Mouse (Mus musculus) cerebellum, adult 8-10 months (tissue): ENCODE results near the gene Dclre1c.

Experiments
- DNase-seq: peaks from one replicate; pipeline ENCODE4 v3.0.0; 2022

The Dclre1c gene

GRCm38 (mm10) chr2:3475746-3476251 lies 51.9 kb downstream of the Dclre1c start:
- DNase-seq, result peak; percentile 11

- no peak for DNase-seq
Observed at GRCm38 (mm10) chr2:3480239-3480638, 56.3 kb downstream of the Dclre1c start.

GRCm38 (mm10) chr2:3489816-3490215 lies 65.9 kb downstream of the Dclre1c start:
- no peak for DNase-seq

- DNase-seq, result no peak
Observed at GRCm38 (mm10) chr2:3493833-3494409, 70.0 kb downstream of the Dclre1c start.

- DNase-seq, result no peak
Observed at GRCm38 (mm10) chr2:3499543-3499942, 75.6 kb downstream of the Dclre1c start.

- DNase-seq, result no peak
Observed at GRCm38 (mm10) chr2:3500886-3501285, 77.0 kb downstream of the Dclre1c start.

- DNase-seq, result peak; percentile 42
Observed at GRCm38 (mm10) chr2:3512076-3512475, 88.1 kb downstream of the Dclre1c start.

GRCm38 (mm10) chr2:3512552-3513454 lies 88.9 kb downstream of the Dclre1c start, which contains the start of the genes Gm45902, Hspa14 and Cdnf:
Gene Gm45902 (minus strand): TSS chr2:3512790.
Gene Hspa14 (minus strand): TSS chr2:3512814.
Gene Cdnf (plus strand): TSS chr2:3513030.
- DNase-seq, result peak; percentile 96
